Mouse (Mus musculus) liver, postnatal 0 days (tissue): ENCODE results near the gene Veph1. TPM values are rescaled to one million over a fixed set of nuclear protein-coding genes. Genes with fewer than 3 reads are reported as not detected.

Experiments
- ATAC-seq: fragments of 200-750 bp; cut with Nextera tagmentation; 2 replicates; pipeline ENCODE4 v1.8.0; 2017; ENCODE audit warnings: mild to moderate bottlenecking, moderate library complexity
- DNase-seq: peaks from one replicate; pipeline ENCODE4 v3.0.0-alpha.2; 2016
- H3K27ac ChIP-seq: fragments of 300-500 bp; sonication (generic); 2 replicates; pipeline ENCODE4 v1.5.1; 2014; ENCODE audit warnings: antibody characterized with exemption, moderate library complexity, mild to moderate bottlenecking, low read depth
- H3K27me3 ChIP-seq: fragments of 300-500 bp; sonication (generic); 2 replicates; pipeline ENCODE4 v1.6.1; 2014; ENCODE audit warnings: low read length, control low read depth, mixed read lengths; ENCODE audit not compliant: insufficient read depth
- H3K36me3 ChIP-seq: fragments of 300-500 bp; sonication (generic); replicated peaks from 2 replicates; pipeline ENCODE4 v1.6.1; 2014; ENCODE audit warnings: mild to moderate bottlenecking, control low read depth, low read length, moderate library complexity, mixed read lengths; ENCODE audit not compliant: insufficient read depth
- H3K4me1 ChIP-seq: fragments of 300-500 bp; sonication (generic); 2 replicates; pipeline ENCODE4 v1.6.1; 2014; ENCODE audit warnings: antibody characterized with exemption, mild to moderate bottlenecking, control low read depth; ENCODE audit not compliant: insufficient read depth
- H3K4me2 ChIP-seq: fragments of 300-500 bp; sonication (generic); 2 replicates; pipeline ENCODE4 v1.6.1; 2014; ENCODE audit warnings: low read depth, mild to moderate bottlenecking, low read length, moderate library complexity, mixed read lengths
- H3K4me3 ChIP-seq: fragments of 300-500 bp; sonication (generic); 2 replicates; pipeline ENCODE4 v1.5.1; 2014; ENCODE audit warnings: low read depth, low read length
- H3K9ac ChIP-seq: fragments of 300-500 bp; sonication (generic); replicated peaks from 2 replicates; pipeline ENCODE4 v1.6.1; 2014; ENCODE audit warnings: mild to moderate bottlenecking, moderate library complexity
- H3K9me3 ChIP-seq: fragments of 300-500 bp; sonication (generic); 2 replicates; pipeline ENCODE4 v1.6.1; 2016; ENCODE audit warnings: mild to moderate bottlenecking, control low read depth, low read length, mixed read lengths
- CTCF ChIP-seq: sonication (generic); IDR thresholded peaks from 2 replicates; pipeline ENCODE4 v1.5.1; 2016; ENCODE audit warnings: antibody characterized with exemption, low read depth
- EP300 ChIP-seq: IDR thresholded peaks from 2 replicates; pipeline ENCODE4 v1.6.1; 2016; ENCODE audit warnings: antibody characterized with exemption, low read depth, mild to moderate bottlenecking
- WGBS: fragments of 180-500 bp; shearing (Covaris S2); extraction: QIAGEN DNeasy Blood & Tissue Kit; methylation state at CpG from one replicate; pipeline ENCODE4 v1.1.7; 2014; ENCODE audit not compliant: insufficient replicate concordance; 5-methylcytosine and 5-hydroxymethylcytosine counted together
- polyA plus RNA-seq: library from polyadenylated mRNA; unstranded; fragments of >200 nt; fragmentation: Nextera tagmentation; extraction: Ambion mirVana; gene quantifications from 2 replicates; pipeline ENCODE4 v1.2.1, GENCODE M21; 2015

Veph1 gene
- polyA plus RNA-seq, 1 experiment from 2014 or later, result not detected

DNA sequence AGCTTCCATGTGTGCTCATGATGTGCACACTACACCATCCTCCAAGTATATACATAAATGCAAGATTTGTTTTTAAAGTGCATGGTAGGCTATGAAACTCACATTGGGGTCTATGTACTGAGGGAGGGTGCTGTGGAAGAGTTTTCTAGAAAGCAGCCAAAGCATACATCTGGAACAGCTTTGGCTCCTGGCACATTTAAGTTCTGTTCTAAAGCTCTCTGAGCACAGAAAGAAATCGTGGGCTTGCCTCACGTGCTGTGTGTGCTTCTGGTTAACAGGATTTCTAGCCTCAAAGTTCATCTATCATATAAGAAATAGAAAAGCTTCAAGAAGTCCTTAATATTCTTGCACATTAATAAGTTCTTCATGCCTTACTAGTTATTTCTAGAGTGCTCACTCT, 204.9 kb downstream of the Veph1 start:
- Histone ChIP-seq H3K36me3 (no peaks in the 10 kb centered on the region), H3K4me1 (no peaks in the 10 kb centered on the region), H3K9me3 (no peaks in the 10 kb centered on the region), H3K4me3 (no peak overlapping the region), H3K4me2 (no peak overlapping the region), H3K9ac (no peak overlapping the region), H3K27me3 (no peaks in the 10 kb centered on the region), H3K27ac (no peak overlapping the region)
- 65% methylated on average over 2 of the region's 2 CpGs for WGBS
- TF ChIP-seq CTCF (no peak), EP300 (no peak)
- ATAC-seq (no peak), DNase-seq (no peak)

GRCm38 (mm10) chr3:66087608-66088007, 209.0 kb downstream of the Veph1 start:
- ATAC-seq, result no peak
- H3K27ac ChIP-seq, result no peak overlapping the region
- H3K4me3 ChIP-seq, result no peak overlapping the region
- no peak for DNase-seq
- no peak for TF ChIP-seq EP300
- no peak for TF ChIP-seq CTCF
- H3K4me2 ChIP-seq, result no peak overlapping the region
- H3K4me1 ChIP-seq, result no peaks in the 10 kb centered on the region
- no peaks in the 10 kb centered on the region for H3K9me3 ChIP-seq
- H3K9ac ChIP-seq, result no peak overlapping the region
- H3K27me3 ChIP-seq, result no peaks in the 10 kb centered on the region
- no peaks in the 10 kb centered on the region for H3K36me3 ChIP-seq
- 75% methylated on average over 7 of the region's 7 CpGs for WGBS

DNA sequence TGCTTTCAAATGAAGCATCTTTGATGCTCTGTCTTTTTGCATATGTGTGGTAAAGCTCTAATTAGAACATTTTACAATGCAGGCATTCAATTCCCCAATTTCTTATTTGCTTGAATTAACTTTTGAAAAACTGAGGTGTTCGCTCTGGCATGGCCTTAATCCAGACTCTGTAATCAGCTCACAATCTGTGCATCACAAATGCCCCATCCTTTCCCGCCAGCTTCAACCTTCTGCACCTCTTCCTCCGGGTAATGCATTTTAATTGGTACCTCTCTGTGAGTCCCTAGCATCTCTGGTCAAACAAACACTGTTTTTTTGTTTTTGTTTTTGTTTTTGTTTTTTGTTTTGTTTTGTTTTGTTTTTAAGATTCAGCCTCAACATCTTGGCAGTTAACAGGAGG, 212.8 kb downstream of the Veph1 start:
- Histone ChIP-seq H3K4me3 (no peak overlapping the region), H3K9me3 (no peaks in the 10 kb centered on the region), H3K9ac (no peak overlapping the region), H3K27ac (no peak overlapping the region), H3K27me3 (no peaks in the 10 kb centered on the region), H3K36me3 (no peaks in the 10 kb centered on the region), H3K4me2 (no peak overlapping the region), H3K4me1 (no peaks in the 10 kb centered on the region)
- 83% methylated on average over 3 of the region's 3 CpGs for WGBS
- TF ChIP-seq EP300 (no peak), CTCF (no peak)
- no peak for ATAC-seq
- no peak for DNase-seq

GRCm38 (mm10) chr3:66083407-66083806, 213.2 kb downstream of the Veph1 start:
- no peaks in the 10 kb centered on the region; the same call in 1 of the 2 replicates for H3K4me1 ChIP-seq
- no peaks in the 10 kb centered on the region for H3K36me3 ChIP-seq
- H3K27ac ChIP-seq, result no peak overlapping the region
- H3K27me3 ChIP-seq, result no peaks in the 10 kb centered on the region
- 69% methylated on average over 5 of the region's 5 CpGs for WGBS
- ATAC-seq (no peak), DNase-seq (no peak)
- no peak for TF ChIP-seq EP300
- TF ChIP-seq CTCF, result no peak
- H3K9me3 ChIP-seq, result no peaks in the 10 kb centered on the region
- no peak overlapping the region for H3K9ac ChIP-seq
- no peak overlapping the region for H3K4me2 ChIP-seq
- no peak overlapping the region for H3K4me3 ChIP-seq

DNA sequence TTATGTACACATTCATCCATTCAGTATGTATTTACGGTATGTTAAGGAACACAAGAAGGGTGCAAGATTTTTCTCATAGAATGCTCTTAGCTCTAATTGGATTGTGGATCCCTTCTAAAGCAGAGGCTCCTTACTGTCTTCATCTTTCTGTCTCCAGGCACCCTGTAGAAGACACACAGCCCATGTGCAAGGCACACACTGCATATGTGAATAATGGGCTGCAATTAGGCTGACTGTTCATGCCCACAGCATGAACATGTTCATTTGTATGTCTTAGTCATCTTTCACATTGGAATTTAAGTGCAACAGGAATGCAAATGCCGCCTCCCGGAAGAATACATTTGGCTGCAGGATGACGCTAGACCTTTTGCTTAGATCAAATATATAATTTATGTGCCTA, 213.7 kb downstream of the Veph1 start:
- no peaks in the 10 kb centered on the region for H3K27me3 ChIP-seq
- H3K4me1 ChIP-seq, result no peaks in the 10 kb centered on the region; the same call in 1 of the 2 replicates
- TF ChIP-seq EP300 (no peak), CTCF (no peak)
- H3K36me3 ChIP-seq, result no peaks in the 10 kb centered on the region
- no peak overlapping the region for H3K4me3 ChIP-seq
- H3K9ac ChIP-seq, result no peak overlapping the region
- H3K9me3 ChIP-seq, result no peaks in the 10 kb centered on the region
- ATAC-seq (no peak), DNase-seq (no peak)
- H3K27ac ChIP-seq, result no peak overlapping the region
- WGBS, result 81% methylated on average over 4 of the region's 4 CpGs
- no peak overlapping the region for H3K4me2 ChIP-seq

DNA sequence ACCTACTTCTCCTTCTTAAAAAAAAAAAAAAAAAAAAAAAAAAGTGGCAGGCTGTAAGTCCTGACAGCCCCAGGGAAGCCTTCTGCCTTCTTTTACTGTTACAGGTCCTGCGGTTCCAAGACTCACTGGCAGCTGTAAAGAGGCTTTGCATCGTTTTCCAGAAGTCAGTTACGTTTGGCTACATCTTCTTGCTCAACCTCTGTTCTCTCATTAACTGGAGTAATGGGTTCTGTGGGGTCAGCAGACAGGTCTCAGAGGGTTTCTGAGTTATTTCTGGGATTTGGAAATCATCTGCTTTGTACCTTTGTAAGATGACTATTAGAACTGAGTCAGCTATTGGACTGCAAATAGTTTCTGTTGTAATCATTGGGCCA, 215.3 kb downstream of the Veph1 start:
- Histone ChIP-seq H3K27me3 (no peaks in the 10 kb centered on the region), H3K9me3 (no peaks in the 10 kb centered on the region), H3K9ac (no peak overlapping the region), H3K4me2 (no peak overlapping the region), H3K36me3 (no peaks in the 10 kb centered on the region), H3K4me3 (no peak overlapping the region), H3K27ac (no peak overlapping the region), H3K4me1 (no peaks in the 10 kb centered on the region; the same call in 1 of the 2 replicates)
- no peak for ATAC-seq
- DNase-seq, result no peak
- TF ChIP-seq CTCF (no peak), EP300 (no peak)
- 62% methylated on average over 3 of the region's 3 CpGs for WGBS
